Mouse (Mus musculus): ENCODE data around the gene AI481877. TPM values are rescaled to one million over a fixed set of nuclear protein-coding genes. Genes with fewer than 3 reads are reported as not detected.
A peak's percentile ranks its signal among the peaks of the same experiment; 100 is the strongest.
"Not testable (repeated sequence)": the region's sequence is repeated elsewhere in the genome, so short reads cannot be mapped to it uniquely, and the experiment has no call there.

The AI481877 gene
- 0.85 and 1.0 TPM in 2 replicates for polyA plus RNA-seq (2011; ENCODE audit: insufficient read depth, insufficient read length, low read depth, missing spikeins)

GRCm38 (mm10) chr4:59138507-59139033, at the start of gene AI481877:
AI481877 (minus strand) TSS chr4:59138983.
- H3K9ac ChIP-seq (ENCODE audit: low read depth, poor library complexity, severe bottlenecking); H3K27me3 ChIP-seq (ENCODE audit: control insufficient read depth, insufficient read depth, low read length, poor library complexity, severe bottlenecking); H3K9me3 ChIP-seq (replicated peaks; ENCODE audit: control insufficient read depth, insufficient read depth, low read length, poor library complexity, severe bottlenecking); H3K4me1 ChIP-seq (ENCODE audit: control insufficient read depth, insufficient read depth, low read length); H3K36me3 ChIP-seq (ENCODE audit: control insufficient read depth, insufficient read depth, low read length, poor library complexity, severe bottlenecking); H3K4me3 ChIP-seq (ENCODE audit: low read depth, low read length); H3K27ac ChIP-seq (ENCODE audit: insufficient read depth, low read length): not testable (repeated sequence)

GRCm38 (mm10) chr4:59188474-59188801, 49.7 kb upstream of the AI481877 start:
- H3K27me3 ChIP-seq (ENCODE audit: control insufficient read depth, insufficient read depth, low read length, poor library complexity, severe bottlenecking) = no peaks in the 10 kb centered on the region
- H3K4me1 ChIP-seq (ENCODE audit: control insufficient read depth, insufficient read depth, low read length) = no peaks in the 10 kb centered on the region
- no peaks in the 10 kb centered on the region for H3K9me3 ChIP-seq (replicated peaks; ENCODE audit: control insufficient read depth, insufficient read depth, low read length, poor library complexity, severe bottlenecking)
- H3K36me3 ChIP-seq (ENCODE audit: control insufficient read depth, insufficient read depth, low read length, poor library complexity, severe bottlenecking) = no peaks in the 10 kb centered on the region
- H3K4me3 ChIP-seq (ENCODE audit: low read depth, low read length) = peak overlapping the region; percentile 77
- peak overlapping the region; percentile 83 for H3K9ac ChIP-seq (ENCODE audit: low read depth, poor library complexity, severe bottlenecking)
- no peak for TF ChIP-seq EP300 (IDR thresholded peaks at IDR 0.05; ENCODE audit: insufficient read depth, low read depth, low read length)
- no peak for TF ChIP-seq POLR2A (IDR thresholded peaks at IDR 0.05; ENCODE audit: insufficient read depth, low read length)
- no peak for TF ChIP-seq CTCF (IDR thresholded peaks at IDR 0.05; ENCODE audit: low read depth, low read length)
- H3K27ac ChIP-seq (ENCODE audit: insufficient read depth, low read length) = peak overlapping the region; percentile 41; the same call in 1 of the 2 replicates

DNA sequence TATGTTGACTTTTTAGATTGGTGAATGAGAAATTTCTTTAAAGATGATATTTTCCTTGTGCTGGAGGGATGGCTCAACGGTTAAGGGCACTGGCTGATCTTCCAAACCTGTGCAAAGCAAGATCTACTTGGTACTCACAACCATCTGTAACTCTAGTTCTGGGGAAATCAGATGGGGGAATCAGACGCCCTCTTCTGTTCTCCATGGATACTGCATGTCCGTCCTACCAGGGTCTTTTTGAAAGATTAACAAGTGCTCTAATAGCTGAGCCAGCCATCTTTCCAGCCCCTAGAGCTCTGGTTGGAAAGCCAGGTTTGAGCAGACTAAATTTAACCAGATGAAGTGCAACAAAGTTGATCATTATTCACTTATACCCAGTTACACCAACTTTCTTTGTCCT, 48.5 kb upstream of the AI481877 start:
- no peak overlapping the region for H3K4me3 ChIP-seq (ENCODE audit: low read depth, low read length)
- TF ChIP-seq EP300 (IDR thresholded peaks at IDR 0.05; ENCODE audit: insufficient read depth, low read depth, low read length) (no peak), POLR2A (IDR thresholded peaks at IDR 0.05; ENCODE audit: insufficient read depth, low read length) (no peak), CTCF (IDR thresholded peaks at IDR 0.05; ENCODE audit: low read depth, low read length) (no peak)
- no peaks in the 10 kb centered on the region for H3K9me3 ChIP-seq (replicated peaks; ENCODE audit: control insufficient read depth, insufficient read depth, low read length, poor library complexity, severe bottlenecking)
- H3K27me3 ChIP-seq (ENCODE audit: control insufficient read depth, insufficient read depth, low read length, poor library complexity, severe bottlenecking) = no peaks in the 10 kb centered on the region
- no peak overlapping the region for H3K9ac ChIP-seq (ENCODE audit: low read depth, poor library complexity, severe bottlenecking)
- H3K36me3 ChIP-seq (ENCODE audit: control insufficient read depth, insufficient read depth, low read length, poor library complexity, severe bottlenecking) = no peaks in the 10 kb centered on the region
- no peak overlapping the region for H3K27ac ChIP-seq (ENCODE audit: insufficient read depth, low read length)
- no peaks in the 10 kb centered on the region for H3K4me1 ChIP-seq (ENCODE audit: control insufficient read depth, insufficient read depth, low read length)

GRCm38 (mm10) chr4:59185671-59186070, 46.9 kb upstream of the AI481877 start:
- Histone ChIP-seq H3K4me1 (ENCODE audit: control insufficient read depth, insufficient read depth, low read length) (no peaks in the 10 kb centered on the region), H3K36me3 (ENCODE audit: control insufficient read depth, insufficient read depth, low read length, poor library complexity, severe bottlenecking) (no peaks in the 10 kb centered on the region), H3K9me3 (replicated peaks; ENCODE audit: control insufficient read depth, insufficient read depth, low read length, poor library complexity, severe bottlenecking) (no peaks in the 10 kb centered on the region), H3K27me3 (ENCODE audit: control insufficient read depth, insufficient read depth, low read length, poor library complexity, severe bottlenecking) (no peaks in the 10 kb centered on the region), H3K9ac (ENCODE audit: low read depth, poor library complexity, severe bottlenecking) (no peak overlapping the region), H3K27ac (ENCODE audit: insufficient read depth, low read length) (no peak overlapping the region), H3K4me3 (ENCODE audit: low read depth, low read length) (no peak overlapping the region)
- TF ChIP-seq EP300 (IDR thresholded peaks at IDR 0.05; ENCODE audit: insufficient read depth, low read depth, low read length) (no peak), CTCF (IDR thresholded peaks at IDR 0.05; ENCODE audit: low read depth, low read length) (no peak), POLR2A (IDR thresholded peaks at IDR 0.05; ENCODE audit: insufficient read depth, low read length) (no peak)

- Histone ChIP-seq H3K4me3 (ENCODE audit: low read depth, low read length) (no peak overlapping the region), H3K27ac (ENCODE audit: insufficient read depth, low read length) (no peak overlapping the region), H3K36me3 (ENCODE audit: control insufficient read depth, insufficient read depth, low read length, poor library complexity, severe bottlenecking) (no peaks in the 10 kb centered on the region), H3K9ac (ENCODE audit: low read depth, poor library complexity, severe bottlenecking) (no peak overlapping the region), H3K27me3 (ENCODE audit: control insufficient read depth, insufficient read depth, low read length, poor library complexity, severe bottlenecking) (no peaks in the 10 kb centered on the region; the same call in 1 of the 2 replicates), H3K4me1 (ENCODE audit: control insufficient read depth, insufficient read depth, low read length) (no peaks in the 10 kb centered on the region), H3K9me3 (replicated peaks; ENCODE audit: control insufficient read depth, insufficient read depth, low read length, poor library complexity, severe bottlenecking) (no peaks in the 10 kb centered on the region)
- TF ChIP-seq CTCF (IDR thresholded peaks at IDR 0.05; ENCODE audit: low read depth, low read length) (no peak), EP300 (IDR thresholded peaks at IDR 0.05; ENCODE audit: insufficient read depth, low read depth, low read length) (no peak), POLR2A (IDR thresholded peaks at IDR 0.05; ENCODE audit: insufficient read depth, low read length) (no peak)
These were observed 42.8 kb upstream of the AI481877 start for GRCm38 (mm10) chr4:59181320-59182271.

DNA sequence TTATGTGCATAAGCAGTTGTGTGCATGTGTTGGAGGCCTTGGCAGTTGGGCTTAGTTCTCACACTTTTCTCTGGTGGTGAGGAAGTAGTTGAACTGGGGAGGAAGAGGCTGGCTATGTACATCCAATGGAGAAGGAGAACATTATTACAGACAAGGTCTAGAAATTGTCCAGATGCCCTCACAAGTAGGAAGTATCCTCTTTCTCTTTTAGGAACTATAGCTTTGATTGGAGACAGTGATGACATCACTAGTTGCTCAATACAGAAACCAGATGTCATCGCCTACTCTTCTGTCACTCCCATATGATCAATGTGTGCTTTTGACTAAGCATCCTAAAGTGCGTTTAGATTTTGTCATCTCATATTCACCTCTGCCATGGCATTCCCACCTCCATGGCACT, 38.8 kb upstream of the AI481877 start:
- Histone ChIP-seq H3K27me3 (ENCODE audit: control insufficient read depth, insufficient read depth, low read length, poor library complexity, severe bottlenecking) (no peaks in the 10 kb centered on the region; the same call in 1 of the 2 replicates), H3K27ac (ENCODE audit: insufficient read depth, low read length) (no peak overlapping the region), H3K9me3 (replicated peaks; ENCODE audit: control insufficient read depth, insufficient read depth, low read length, poor library complexity, severe bottlenecking) (no peaks in the 10 kb centered on the region), H3K4me1 (ENCODE audit: control insufficient read depth, insufficient read depth, low read length) (peaks cover 2% of the 10 kb centered on the region), H3K9ac (ENCODE audit: low read depth, poor library complexity, severe bottlenecking) (no peak overlapping the region), H3K36me3 (ENCODE audit: control insufficient read depth, insufficient read depth, low read length, poor library complexity, severe bottlenecking) (no peaks in the 10 kb centered on the region), H3K4me3 (ENCODE audit: low read depth, low read length) (no peak overlapping the region)
- no peak for TF ChIP-seq EP300 (IDR thresholded peaks at IDR 0.05; ENCODE audit: insufficient read depth, low read depth, low read length)
